ENCODE assay signal across 22 mouse cellular contexts in the genomic region with DNA sequence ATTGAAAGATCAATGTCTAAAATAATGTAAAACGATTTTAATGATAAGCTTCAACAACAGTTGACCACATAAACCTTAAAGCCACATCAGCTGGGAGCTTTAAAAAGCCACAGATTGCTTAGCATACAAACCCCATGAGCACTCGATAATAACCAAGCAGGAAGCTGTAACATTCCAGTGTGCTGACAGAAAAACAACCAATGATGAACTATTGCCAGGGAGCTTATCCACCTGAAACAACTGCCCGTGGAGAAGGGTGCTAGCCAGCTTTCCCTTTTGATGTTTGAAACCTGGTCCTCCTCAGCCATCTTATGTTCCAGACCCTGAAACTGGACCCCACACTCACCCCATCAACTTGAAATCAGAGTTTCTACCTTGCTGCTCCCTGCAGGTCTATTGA. TPM values are rescaled to one million over a fixed set of nuclear protein-coding genes. Genes with fewer than 3 reads are reported as not detected.
"Had no signal": no experiment of that assay in that cellular context is flagged by ENCODE, and none has a peak within 500 bp of the region (broad histone marks: within the 10 kb centered on the region; RNA-seq: fewer than 3 reads in every experiment).

No protein-coding gene starts in this region.

- DNase-seq: kidney, adult 11 months; kidney, postnatal 25 days; layer of hippocampus, adult 9-11 months; layer of hippocampus, postnatal 36 days; lung, adult 2 months; lung, postnatal 36 days; midbrain, embryonic 14.5 days; right cerebral cortex, adult 18-20 months; thymus, postnatal 4 days had no signal

- H3K27ac ChIP-seq: liver, embryonic 15.5 days; midbrain, embryonic 10.5 days; neural tube, embryonic 15.5 days; stomach, postnatal 0 days had no signal

- H3K36me3 ChIP-seq: limb, embryonic 13.5 days; liver, embryonic 15.5 days; midbrain, embryonic 10.5 days; neural tube, embryonic 15.5 days had no signal

- H3K27me3 ChIP-seq: liver, embryonic 15.5 days; neural tube, embryonic 15.5 days had no signal

- H3K9me3 ChIP-seq: limb, embryonic 13.5 days; liver, embryonic 15.5 days; midbrain, embryonic 10.5 days; neural tube, embryonic 15.5 days had no signal

- H3K4me2 ChIP-seq: limb, embryonic 13.5 days; liver, embryonic 11.5 days; liver, embryonic 15.5 days; neural tube, embryonic 15.5 days had no signal

- H3K4me1 ChIP-seq: liver, embryonic 15.5 days; midbrain, embryonic 10.5 days; neural tube, embryonic 15.5 days had no signal

- H3K4me3 ChIP-seq: limb, embryonic 13.5 days; liver, embryonic 15.5 days; midbrain, embryonic 10.5 days; myocyte; neural tube, embryonic 15.5 days had no signal

- ATAC-seq: lung, postnatal 0 days had no signal

- H3K9ac ChIP-seq: limb, embryonic 13.5 days; liver, embryonic 15.5 days; neural tube, embryonic 15.5 days had no signal

RNA-seq across cellular contexts. Expression of gene Hsd17b3, which starts 22.4 kb away (rescaled TPM):
- total RNA-seq: layer of hippocampus, adult 18-20 months; layer of hippocampus, postnatal 36 days; left cerebral cortex, adult 8-10 months; left cerebral cortex, postnatal 25 days; megakaryocyte progenitor cell, adult 5-6 weeks had no signal
- polyA plus RNA-seq: limb, embryonic 13.5 days; liver, embryonic 11.5 days; liver, embryonic 15.5 days; lung, adult 2 months; lung, postnatal 0 days; midbrain, embryonic 10.5 days; midbrain, embryonic 14.5 days; myocyte; neural tube, embryonic 11.5 days; neural tube, embryonic 15.5 days; stomach, postnatal 0 days had no signal
